In genomic region chr12:86981180-86981579, GRCm38 (mm10) we compare ENCODE assay signal across 12 mouse cellular contexts. TPM values are rescaled to one million over a fixed set of nuclear protein-coding genes. Genes with fewer than 3 reads are reported as not detected.
DNase-seq lines count a peak whose midpoint lies in the region; ATAC-seq and TF ChIP-seq lines count a peak whose summit lies in the region.
"Had no signal": no experiment of that assay in that cellular context is flagged by ENCODE, and none has a peak within 500 bp of the region (broad histone marks: within the 10 kb centered on the region; RNA-seq: fewer than 3 reads in every experiment).

No protein-coding gene starts in this region.

- no peak for ATAC-seq in hindbrain, postnatal 0 days
- ATAC-seq in hindbrain, embryonic 16.5 days: no peak

- H3K4me2 ChIP-seq in hindbrain, postnatal 0 days (ENCODE audit: low read depth, low read length): no peak overlapping the region
- H3K4me2 ChIP-seq in hindbrain, embryonic 16.5 days (ENCODE audit: low read length): no peak overlapping the region
- H3K4me2 ChIP-seq: heart, embryonic 12.5 days had no signal

- H3K4me3 ChIP-seq in hindbrain, postnatal 0 days (ENCODE audit: low read length): no peak overlapping the region
- H3K4me3 ChIP-seq in hindbrain, embryonic 16.5 days (ENCODE audit: low read length): no peak overlapping the region
- no peak overlapping the region for H3K4me3 ChIP-seq in thymus, adult 2 months (ENCODE audit: control insufficient read depth, insufficient read depth, low read length)
- H3K4me3 ChIP-seq: forebrain, embryonic 10.5 days; heart, embryonic 12.5 days; megakaryocyte, embryonic 14.5 days had no signal

- peaks cover 11% of the 10 kb centered on the region for H3K4me1 ChIP-seq in hindbrain, postnatal 0 days (ENCODE audit: insufficient read depth, low read length)
- H3K4me1 ChIP-seq in hindbrain, embryonic 16.5 days (ENCODE audit: control insufficient read depth, insufficient read depth, low read depth, low read length): peaks cover 24% of the 10 kb centered on the region
- H3K4me1 ChIP-seq in thymus, adult 2 months (replicated peaks; ENCODE audit: control insufficient read depth, insufficient read depth, low read length): no peaks in the 10 kb centered on the region

- H3K36me3 ChIP-seq in hindbrain, postnatal 0 days (ENCODE audit: insufficient read depth, low read length): no peaks in the 10 kb centered on the region
- H3K36me3 ChIP-seq in hindbrain, embryonic 16.5 days (ENCODE audit: control insufficient read depth, insufficient read depth, low read length): no peaks in the 10 kb centered on the region
- no peaks in the 10 kb centered on the region for H3K36me3 ChIP-seq in thymus, adult 2 months (ENCODE audit: control insufficient read depth, insufficient read depth, low read length)
- H3K36me3 ChIP-seq: forebrain, embryonic 10.5 days; heart, embryonic 12.5 days had no signal

- no peak overlapping the region for H3K9ac ChIP-seq in hindbrain, postnatal 0 days (replicated peaks; ENCODE audit: low read length)
- no peak overlapping the region for H3K9ac ChIP-seq in hindbrain, embryonic 16.5 days (ENCODE audit: low read depth, low read length)
- H3K9ac ChIP-seq: heart, embryonic 12.5 days had no signal

- no peaks in the 10 kb centered on the region for H3K9me3 ChIP-seq in hindbrain, postnatal 0 days (ENCODE audit: low read length)
- no peaks in the 10 kb centered on the region for H3K9me3 ChIP-seq in hindbrain, embryonic 16.5 days (ENCODE audit: control insufficient read depth, low read length)
- H3K9me3 ChIP-seq: forebrain, embryonic 10.5 days; heart, embryonic 12.5 days; megakaryocyte, embryonic 14.5 days had no signal

- peak; percentile 70 for TF ChIP-seq CTCF in hindbrain, postnatal 0 days (IDR thresholded peaks at IDR 0.05; ENCODE audit: low read depth)
- no peak for TF ChIP-seq CTCF in thymus, adult 2 months (IDR thresholded peaks at IDR 0.05; ENCODE audit: borderline replicate concordance, control insufficient read depth, extremely low read depth, insufficient read depth, low read length, poor library complexity)

- peak; percentile 57 for DNase-seq in hindbrain, postnatal 0 days (ENCODE audit: low spot score)
- peak; percentile 47 for DNase-seq in thymus, postnatal 4 days
- no peak for DNase-seq in thymus, adult 2 months
- peak; percentile 80 to 87 for DNase-seq in cerebellum, postnatal 14 days
- DNase-seq in frontal cortex, postnatal 14 days (ENCODE audit: low spot score in 2 of 2): no peak
- DNase-seq in spleen, adult 18-20 months: no peak
- no peak for DNase-seq in adrenal gland, postnatal 25 days
- DNase-seq: kidney, adult 18-20 months had no signal

- no peaks in the 10 kb centered on the region for H3K27me3 ChIP-seq in hindbrain, postnatal 0 days (ENCODE audit: insufficient read depth, low read length)
- peaks cover 5% of the 10 kb centered on the region; the same call in 1 of the 2 replicates for H3K27me3 ChIP-seq in hindbrain, embryonic 16.5 days (replicated peaks; ENCODE audit: control insufficient read depth, insufficient read depth, low read length)
- H3K27me3 ChIP-seq in thymus, adult 2 months (ENCODE audit: control insufficient read depth, insufficient read depth, low read length): no peaks in the 10 kb centered on the region

- WGBS in hindbrain, postnatal 0 days: 25% methylated on average over 9 of the region's 9 CpGs
- 21% methylated on average over 9 of the region's 9 CpGs for WGBS in hindbrain, embryonic 16.5 days
- 35% methylated on average over 9 of the region's 9 CpGs for WGBS in thymus, adult 2 months

- H3K27ac ChIP-seq in hindbrain, postnatal 0 days: no peak overlapping the region
- no peak overlapping the region for H3K27ac ChIP-seq in hindbrain, embryonic 16.5 days (ENCODE audit: low read depth, low read length)
- H3K27ac ChIP-seq in thymus, adult 2 months (ENCODE audit: control insufficient read depth, insufficient read depth, low read length): no peak overlapping the region
- H3K27ac ChIP-seq: forebrain, embryonic 10.5 days had no signal

- TF ChIP-seq POLR2A in thymus, adult 2 months (IDR thresholded peaks at IDR 0.05; ENCODE audit: control insufficient read depth, extremely low read depth, insufficient read depth, low read length, poor library complexity): no peak

RNA-seq across cellular contexts. Expression of gene Zdhhc22, which starts 9.1 kb away (rescaled TPM):
- 38.6 and 39.4 TPM in 2 replicates for total RNA-seq in hindbrain, postnatal 0 days (2014; rRNA removed)
- 21.8 and 25.2 TPM in 2 replicates for polyA plus RNA-seq in hindbrain, postnatal 0 days (2015; fragmentation: Nextera tagmentation; extraction: Ambion mirVana)
- 23.2 and 26.9 TPM in 2 replicates for polyA plus RNA-seq in hindbrain, embryonic 16.5 days (2015; fragmentation: Nextera tagmentation; extraction: Ambion mirVana)
- polyA plus RNA-seq in thymus, adult 2 months (2012; rRNA removed): 0.86 and 1.6 TPM in 2 replicates
- total RNA-seq in adrenal gland, postnatal 25 days (2021): 0.86 and 1.9 TPM in 2 replicates
- polyA plus RNA-seq: forebrain, embryonic 10.5 days; heart, embryonic 12.5 days had no signal

RNA-seq across cellular contexts. Expression of gene Cipc, which starts 34.3 kb away (rescaled TPM):
- 51.1 and 55.6 TPM in 2 replicates for total RNA-seq in hindbrain, postnatal 0 days (2014; rRNA removed)
- polyA plus RNA-seq in hindbrain, postnatal 0 days (2015; fragmentation: Nextera tagmentation; extraction: Ambion mirVana): 27.6 and 29.6 TPM in 2 replicates
- 43.4 and 49.0 TPM in 2 replicates for polyA plus RNA-seq in hindbrain, embryonic 16.5 days (2015; fragmentation: Nextera tagmentation; extraction: Ambion mirVana)
- 43.8 and 56.5 TPM in 2 replicates for polyA plus RNA-seq in thymus, adult 2 months (2012; rRNA removed)
- total RNA-seq in adrenal gland, postnatal 25 days (2021): 29.9 and 31.0 TPM in 2 replicates

RNA-seq across cellular contexts. Expression of gene Tmem63c, which starts 40.0 kb away (rescaled TPM):
- total RNA-seq in hindbrain, postnatal 0 days (2014; rRNA removed): 23.3 and 25.7 TPM in 2 replicates
- 7.9 and 8.6 TPM in 2 replicates for polyA plus RNA-seq in hindbrain, postnatal 0 days (2015; fragmentation: Nextera tagmentation; extraction: Ambion mirVana)
- polyA plus RNA-seq in hindbrain, embryonic 16.5 days (2015; fragmentation: Nextera tagmentation; extraction: Ambion mirVana): 11.0 and 11.9 TPM in 2 replicates
- polyA plus RNA-seq in thymus, adult 2 months (2012; rRNA removed): 0.43 and 0.58 TPM in 2 replicates
- 0.71 and 1.5 TPM in 2 replicates for total RNA-seq in adrenal gland, postnatal 25 days (2021)
- polyA plus RNA-seq: heart, embryonic 12.5 days had no signal

Comparison
In these comparisons a context has a peak if more than half of its experiments do, and no peak if none do; other contexts are left out.
1. DNase-seq: peak in hindbrain, postnatal 0 days (single experiment), thymus, postnatal 4 days (single experiment) and cerebellum, postnatal 14 days (2 of 2); none in thymus, adult 2 months (single experiment), frontal cortex, postnatal 14 days (0 of 2), spleen, adult 18-20 months (0 of 2) and adrenal gland, postnatal 25 days (single experiment).